Mouse (Mus musculus): Measurements from ENCODE around the gene Syt3. TPM values are rescaled to one million over a fixed set of nuclear protein-coding genes. Genes with fewer than 3 reads are reported as not detected.

The Syt3 gene
- polyA plus RNA-seq, 2 experiments = 3.3 to 4.6 TPM

- 3% methylated on average over 32 of the region's 32 CpGs for WGBS
- peak overlapping the region; percentile 58 for H3K4me3 ChIP-seq (replicated peaks; ENCODE audit: low read length)
- H3K27me3 ChIP-seq (ENCODE audit: control insufficient read depth, insufficient read depth, low read length) = peaks cover 24% of the 10 kb centered on the region
- TF ChIP-seq POLR2A (IDR thresholded peaks at IDR 0.05; ENCODE audit: borderline replicate concordance, extremely low read depth, insufficient read depth, insufficient read length) = no peak
- H3K36me3 ChIP-seq (ENCODE audit: control insufficient read depth, insufficient read depth, low read length) = no peaks in the 10 kb centered on the region
- H3K9me3 ChIP-seq (ENCODE audit: control insufficient read depth, low read length) = no peaks in the 10 kb centered on the region
- no peak for DNase-seq (ENCODE audit: low spot score)
- H3K4me1 ChIP-seq (ENCODE audit: control insufficient read depth, insufficient read depth, low read length) = peaks cover 9% of the 10 kb centered on the region
- peak overlapping the region; percentile 83 for H3K4me2 ChIP-seq (replicated peaks; ENCODE audit: low read depth, low read length, severe bottlenecking)
- no peak overlapping the region for H3K27ac ChIP-seq (replicated peaks; ENCODE audit: low read depth, low read length)
- ATAC-seq (ENCODE audit: low FRiP score, low read depth) = no peak
- peak overlapping the region; percentile 62 for H3K9ac ChIP-seq (ENCODE audit: low read depth, low read length, severe bottlenecking)
Observed at GRCm38 (mm10) chr7:44429534-44430488, 45.9 kb downstream of the Syt3 start.

GRCm38 (mm10) chr7:44432550-44432949, 48.6 kb downstream of the Syt3 start:
- H3K27me3 ChIP-seq (ENCODE audit: control insufficient read depth, insufficient read depth, low read length) = peaks cover 24% of the 10 kb centered on the region
- H3K4me2 ChIP-seq (replicated peaks; ENCODE audit: low read depth, low read length, severe bottlenecking) = no peak overlapping the region
- no peak overlapping the region for H3K4me3 ChIP-seq (replicated peaks; ENCODE audit: low read length)
- no peak for DNase-seq (ENCODE audit: low spot score)
- H3K27ac ChIP-seq (replicated peaks; ENCODE audit: low read depth, low read length) = no peak overlapping the region
- H3K9ac ChIP-seq (ENCODE audit: low read depth, low read length, severe bottlenecking) = no peak overlapping the region
- peaks cover 8% of the 10 kb centered on the region for H3K4me1 ChIP-seq (ENCODE audit: control insufficient read depth, insufficient read depth, low read length)
- H3K36me3 ChIP-seq (ENCODE audit: control insufficient read depth, insufficient read depth, low read length) = no peaks in the 10 kb centered on the region
- no peak for TF ChIP-seq POLR2A (IDR thresholded peaks at IDR 0.05; ENCODE audit: borderline replicate concordance, extremely low read depth, insufficient read depth, insufficient read length)
- WGBS = 66% methylated on average over 6 of the region's 6 CpGs
- no peak for ATAC-seq (ENCODE audit: low FRiP score, low read depth)
- no peaks in the 10 kb centered on the region for H3K9me3 ChIP-seq (ENCODE audit: control insufficient read depth, low read length)

GRCm38 (mm10) chr7:44433371-44433770, 49.5 kb downstream of the Syt3 start:
- peaks cover 24% of the 10 kb centered on the region for H3K27me3 ChIP-seq (ENCODE audit: control insufficient read depth, insufficient read depth, low read length)
- no peak overlapping the region for H3K27ac ChIP-seq (replicated peaks; ENCODE audit: low read depth, low read length)
- TF ChIP-seq POLR2A (IDR thresholded peaks at IDR 0.05; ENCODE audit: borderline replicate concordance, extremely low read depth, insufficient read depth, insufficient read length) = no peak
- H3K4me1 ChIP-seq (ENCODE audit: control insufficient read depth, insufficient read depth, low read length) = peaks cover 7% of the 10 kb centered on the region; the same call in 1 of the 2 replicates
- 3% methylated on average over 6 of the region's 7 CpGs for WGBS
- no peaks in the 10 kb centered on the region for H3K36me3 ChIP-seq (ENCODE audit: control insufficient read depth, insufficient read depth, low read length)
- H3K9me3 ChIP-seq (ENCODE audit: control insufficient read depth, low read length) = no peaks in the 10 kb centered on the region
- no peak for ATAC-seq (ENCODE audit: low FRiP score, low read depth)
- DNase-seq (ENCODE audit: low spot score) = peak; percentile 57
- no peak overlapping the region for H3K4me3 ChIP-seq (replicated peaks; ENCODE audit: low read length)
- H3K9ac ChIP-seq (ENCODE audit: low read depth, low read length, severe bottlenecking) = no peak overlapping the region
- no peak overlapping the region for H3K4me2 ChIP-seq (replicated peaks; ENCODE audit: low read depth, low read length, severe bottlenecking)

GRCm38 (mm10) chr7:44434089-44434488, 50.2 kb downstream of the Syt3 start:
- Histone ChIP-seq H3K4me3 (replicated peaks; ENCODE audit: low read length) (no peak overlapping the region), H3K4me1 (ENCODE audit: control insufficient read depth, insufficient read depth, low read length) (peaks cover 7% of the 10 kb centered on the region; the same call in 1 of the 2 replicates), H3K4me2 (replicated peaks; ENCODE audit: low read depth, low read length, severe bottlenecking) (no peak overlapping the region), H3K9ac (ENCODE audit: low read depth, low read length, severe bottlenecking) (no peak overlapping the region), H3K27me3 (ENCODE audit: control insufficient read depth, insufficient read depth, low read length) (peaks cover 23% of the 10 kb centered on the region), H3K27ac (replicated peaks; ENCODE audit: low read depth, low read length) (no peak overlapping the region), H3K9me3 (ENCODE audit: control insufficient read depth, low read length) (no peaks in the 10 kb centered on the region), H3K36me3 (ENCODE audit: control insufficient read depth, insufficient read depth, low read length) (no peaks in the 10 kb centered on the region)
- 59% methylated on average over 9 of the region's 9 CpGs for WGBS
- DNase-seq (ENCODE audit: low spot score) = no peak
- ATAC-seq (ENCODE audit: low FRiP score, low read depth) = no peak
- TF ChIP-seq POLR2A (IDR thresholded peaks at IDR 0.05; ENCODE audit: borderline replicate concordance, extremely low read depth, insufficient read depth, insufficient read length) = no peak

GRCm38 (mm10) chr7:44435796-44436195, 51.9 kb downstream of the Syt3 start:
- no peaks in the 10 kb centered on the region for H3K9me3 ChIP-seq (ENCODE audit: control insufficient read depth, low read length)
- no peak overlapping the region for H3K4me2 ChIP-seq (replicated peaks; ENCODE audit: low read depth, low read length, severe bottlenecking)
- ATAC-seq (ENCODE audit: low FRiP score, low read depth) (no peak), DNase-seq (ENCODE audit: low spot score) (no peak)
- H3K27ac ChIP-seq (replicated peaks; ENCODE audit: low read depth, low read length) = no peak overlapping the region
- H3K4me1 ChIP-seq (ENCODE audit: control insufficient read depth, insufficient read depth, low read length) = no peaks in the 10 kb centered on the region
- no peak overlapping the region for H3K9ac ChIP-seq (ENCODE audit: low read depth, low read length, severe bottlenecking)
- TF ChIP-seq POLR2A (IDR thresholded peaks at IDR 0.05; ENCODE audit: borderline replicate concordance, extremely low read depth, insufficient read depth, insufficient read length) = no peak
- WGBS = 69% methylated on average over 5 of the region's 5 CpGs
- H3K36me3 ChIP-seq (ENCODE audit: control insufficient read depth, insufficient read depth, low read length) = no peaks in the 10 kb centered on the region
- no peak overlapping the region for H3K4me3 ChIP-seq (replicated peaks; ENCODE audit: low read length)
- peaks cover 14% of the 10 kb centered on the region for H3K27me3 ChIP-seq (ENCODE audit: control insufficient read depth, insufficient read depth, low read length)

Measured in limb, embryonic 14.5 days (tissue).